Mouse (Mus musculus): ENCODE results near the gene Haghl. TPM values are rescaled to one million over a fixed set of nuclear protein-coding genes. Genes with fewer than 3 reads are reported as not detected.

Gene Haghl
- polyA plus RNA-seq, 1 experiment from 2014 or later, result 7.0 TPM

DNA sequence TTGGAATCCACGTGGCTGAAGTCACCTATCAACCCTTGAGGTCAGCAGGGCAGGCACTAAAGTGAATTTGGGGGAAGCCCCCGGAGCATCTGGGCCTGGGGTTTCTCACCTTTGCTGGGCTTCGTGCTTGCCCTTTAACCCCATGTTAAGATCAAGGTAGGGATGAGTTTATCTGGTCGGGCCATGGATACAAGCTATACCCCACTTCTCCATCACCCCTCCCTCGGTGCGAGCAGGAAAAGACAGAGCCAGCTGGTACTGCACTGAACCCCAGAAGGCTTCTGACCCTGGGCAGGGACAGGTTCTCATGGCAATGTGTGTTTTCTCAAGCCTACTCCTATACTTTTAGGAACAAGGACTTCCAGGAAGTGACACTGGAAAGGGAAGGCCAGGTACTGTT, 4.1 kb downstream of the Haghl start:
- Histone ChIP-seq H3K4me1 (ENCODE audit: control insufficient read depth, low read depth, low read length) (peaks cover 5% of the 10 kb centered on the region), H3K9me3 (replicated peaks; ENCODE audit: control insufficient read depth, low read length) (no peaks in the 10 kb centered on the region), H3K4me3 (ENCODE audit: low read depth, low read length) (no peak overlapping the region), H3K27ac (ENCODE audit: low read length) (no peak overlapping the region), H3K9ac (ENCODE audit: low read depth, low read length) (no peak overlapping the region), H3K27me3 (ENCODE audit: control insufficient read depth, insufficient read depth, low read depth, low read length) (no peaks in the 10 kb centered on the region), H3K36me3 (ENCODE audit: control insufficient read depth, insufficient read depth) (peaks cover 12% of the 10 kb centered on the region; the same call in 1 of the 2 replicates), H3K4me2 (ENCODE audit: low read depth, low read length) (no peak overlapping the region)
- 76% methylated on average over 6 of the region's 6 CpGs for WGBS (ENCODE audit: insufficient replicate concordance)
- ATAC-seq (ENCODE audit: low read depth), result no peak

DNA sequence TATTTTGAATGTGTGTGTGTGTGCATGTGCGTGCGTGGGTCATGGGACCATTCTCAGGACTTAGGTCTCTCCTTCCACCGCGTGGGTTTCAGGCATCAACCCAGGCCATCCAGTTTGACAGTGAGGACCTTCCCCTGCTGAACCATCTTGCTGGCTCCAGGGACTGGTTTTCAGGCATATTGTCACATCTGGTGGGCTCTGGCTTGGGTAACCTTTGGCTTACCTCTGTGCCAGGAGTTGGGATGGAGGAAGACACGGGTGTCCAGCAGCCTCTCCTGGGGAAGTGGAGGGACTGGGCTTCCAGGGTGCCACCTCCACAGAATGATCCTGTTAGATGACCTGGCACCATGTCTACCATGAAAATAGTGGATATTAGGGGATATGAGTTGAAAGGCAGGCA, 7.5 kb downstream of the Haghl start:
- Histone ChIP-seq H3K4me2 (ENCODE audit: low read depth, low read length) (no peak overlapping the region), H3K9me3 (replicated peaks; ENCODE audit: control insufficient read depth, low read length) (no peaks in the 10 kb centered on the region), H3K27ac (ENCODE audit: low read length) (no peak overlapping the region), H3K4me3 (ENCODE audit: low read depth, low read length) (no peak overlapping the region), H3K9ac (ENCODE audit: low read depth, low read length) (no peak overlapping the region), H3K4me1 (ENCODE audit: control insufficient read depth, low read depth, low read length) (peaks cover 9% of the 10 kb centered on the region), H3K36me3 (ENCODE audit: control insufficient read depth, insufficient read depth) (peaks cover 12% of the 10 kb centered on the region), H3K27me3 (ENCODE audit: control insufficient read depth, insufficient read depth, low read depth, low read length) (no peaks in the 10 kb centered on the region)
- no peak for ATAC-seq (ENCODE audit: low read depth)
- WGBS (ENCODE audit: insufficient replicate concordance), result 84% methylated on average over 5 of the region's 5 CpGs

DNA sequence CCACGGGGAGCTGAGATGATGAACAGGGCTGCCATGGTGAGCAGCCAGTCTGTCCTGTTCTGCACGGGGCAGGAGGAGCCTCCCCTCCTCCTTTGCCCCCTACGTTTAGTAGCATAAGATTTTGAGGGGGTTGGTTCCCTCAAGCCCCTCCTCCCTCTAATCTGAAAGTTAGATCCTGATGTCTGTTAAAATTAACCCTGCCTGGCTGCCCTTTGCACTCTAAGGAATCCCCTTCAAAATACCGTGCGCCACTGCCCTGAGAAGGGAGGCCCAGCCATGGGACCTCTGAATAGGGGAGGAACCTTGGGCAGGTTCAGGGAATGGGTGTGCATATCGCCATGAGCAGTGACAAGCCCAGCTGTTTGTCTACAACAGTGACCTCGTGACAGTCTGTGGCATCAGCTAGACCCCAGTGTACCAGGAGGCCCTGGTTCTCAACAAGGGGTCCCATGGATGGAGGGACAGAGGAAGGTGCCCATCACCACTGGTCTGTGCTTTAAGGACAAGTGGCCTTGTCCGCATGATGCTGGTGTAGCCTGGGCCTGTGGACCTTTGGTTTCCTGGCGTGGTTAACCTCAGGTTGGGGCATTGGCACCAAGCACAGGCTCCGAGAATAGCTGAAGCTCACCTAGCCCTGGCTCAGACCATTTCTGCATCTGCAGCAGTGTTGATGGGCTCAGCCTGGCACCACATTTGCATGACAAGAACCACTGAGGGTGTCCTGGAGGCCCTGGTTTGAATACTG, 10.0 kb downstream of the Haghl start:
- Histone ChIP-seq H3K27me3 (ENCODE audit: control insufficient read depth, insufficient read depth, low read depth, low read length) (no peaks in the 10 kb centered on the region), H3K27ac (ENCODE audit: low read length) (no peak overlapping the region), H3K9ac (ENCODE audit: low read depth, low read length) (no peak overlapping the region), H3K4me1 (ENCODE audit: control insufficient read depth, low read depth, low read length) (peaks cover 9% of the 10 kb centered on the region), H3K4me2 (ENCODE audit: low read depth, low read length) (no peak overlapping the region), H3K4me3 (ENCODE audit: low read depth, low read length) (no peak overlapping the region), H3K36me3 (ENCODE audit: control insufficient read depth, insufficient read depth) (peaks cover 5% of the 10 kb centered on the region; the same call in 1 of the 2 replicates), H3K9me3 (replicated peaks; ENCODE audit: control insufficient read depth, low read length) (no peaks in the 10 kb centered on the region)
- no peak for ATAC-seq (ENCODE audit: low read depth)
- WGBS (ENCODE audit: insufficient replicate concordance), result 69% methylated on average over 10 of the region's 10 CpGs

DNA sequence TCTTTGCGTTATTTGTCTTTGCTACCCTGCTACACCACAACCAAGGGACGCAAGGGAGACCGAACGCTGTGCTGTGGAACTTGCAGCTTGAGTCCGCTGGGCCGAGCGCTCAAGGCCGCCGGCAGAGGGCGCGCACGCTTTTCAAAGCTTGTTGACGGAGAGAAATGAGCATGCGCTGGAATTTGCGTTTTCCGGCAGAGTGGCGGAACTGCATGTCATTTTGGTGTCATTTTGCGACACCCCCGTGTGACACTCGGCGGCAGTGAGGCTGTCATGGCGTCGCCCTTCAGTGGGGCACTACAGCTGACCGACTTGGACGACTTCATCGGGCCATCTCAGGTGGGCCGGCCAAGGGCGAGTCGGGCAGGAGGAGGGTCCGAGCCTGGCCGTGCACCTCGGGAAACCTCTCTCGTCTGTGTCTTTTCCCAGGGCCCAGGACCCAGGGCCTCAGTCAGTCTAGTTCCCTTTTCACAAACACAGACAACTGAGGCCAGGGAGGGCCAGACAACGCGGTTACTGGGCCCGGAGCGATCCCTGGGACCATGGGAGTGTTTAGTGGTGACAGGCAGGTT, 11.8 kb downstream of the Haghl start, which contains the start of gene Narfl:
TSS of gene Narfl (plus strand) at position 228 of the 572 bp plus-strand sequence.
- Histone ChIP-seq H3K9ac (ENCODE audit: low read depth, low read length) (peak within 1 kb of the TSS; percentile 86), H3K4me2 (ENCODE audit: low read depth, low read length) (peak within 1 kb of the TSS; percentile 70), H3K4me1 (ENCODE audit: control insufficient read depth, low read depth, low read length) (peaks cover 9% of the 10 kb centered on the region), H3K9me3 (replicated peaks; ENCODE audit: control insufficient read depth, low read length) (no peaks in the 10 kb centered on the region), H3K27ac (ENCODE audit: low read length) (no peak within 1 kb of the TSS), H3K36me3 (ENCODE audit: control insufficient read depth, insufficient read depth) (peaks cover 3% of the 10 kb centered on the region; the same call in 1 of the 2 replicates), H3K27me3 (ENCODE audit: control insufficient read depth, insufficient read depth, low read depth, low read length) (no peaks in the 10 kb centered on the region; the same call in 1 of the 2 replicates), H3K4me3 (ENCODE audit: low read depth, low read length) (peak within 1 kb of the TSS; percentile 83)
- peak; percentile 90 for ATAC-seq (ENCODE audit: low read depth)
- WGBS (ENCODE audit: insufficient replicate concordance), result under 1% methylated on average over 37 of the region's 37 CpGs

DNA sequence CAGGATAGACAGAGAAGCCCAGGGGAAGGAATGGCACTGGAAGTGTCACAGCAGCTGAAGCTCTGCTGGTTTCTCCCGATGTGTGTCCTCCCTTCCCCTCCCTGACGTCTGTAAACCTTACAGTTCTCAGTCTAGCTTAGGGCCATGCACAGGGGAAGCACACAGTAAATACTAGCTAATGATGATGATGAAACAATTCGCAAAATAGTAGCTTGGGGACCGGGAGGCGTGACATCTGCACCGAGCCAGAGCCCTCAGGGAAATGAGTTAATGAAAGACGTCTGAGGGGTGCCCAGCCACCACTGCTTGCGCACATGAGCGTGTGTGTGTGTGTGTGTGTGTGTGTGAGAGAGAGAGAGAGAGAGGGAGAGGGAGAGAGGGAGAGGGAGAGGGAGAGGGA, 16.1 kb downstream of the Haghl start:
- H3K4me2 ChIP-seq (ENCODE audit: low read depth, low read length), result no peak overlapping the region
- H3K36me3 ChIP-seq (ENCODE audit: control insufficient read depth, insufficient read depth), result no peaks in the 10 kb centered on the region
- H3K27me3 ChIP-seq (ENCODE audit: control insufficient read depth, insufficient read depth, low read depth, low read length), result peaks cover 6% of the 10 kb centered on the region; the same call in 1 of the 2 replicates
- no peak overlapping the region for H3K9ac ChIP-seq (ENCODE audit: low read depth, low read length)
- 44% methylated on average over 9 of the region's 9 CpGs for WGBS (ENCODE audit: insufficient replicate concordance)
- H3K4me1 ChIP-seq (ENCODE audit: control insufficient read depth, low read depth, low read length), result peaks cover 3% of the 10 kb centered on the region
- H3K4me3 ChIP-seq (ENCODE audit: low read depth, low read length), result no peak overlapping the region
- no peak for ATAC-seq (ENCODE audit: low read depth)
- no peaks in the 10 kb centered on the region for H3K9me3 ChIP-seq (replicated peaks; ENCODE audit: control insufficient read depth, low read length)
- no peak overlapping the region for H3K27ac ChIP-seq (ENCODE audit: low read length)

- WGBS (ENCODE audit: insufficient replicate concordance), result 62% methylated on average over 5 of the region's 5 CpGs
- no peak overlapping the region for H3K27ac ChIP-seq (ENCODE audit: low read length)
- no peaks in the 10 kb centered on the region for H3K9me3 ChIP-seq (replicated peaks; ENCODE audit: control insufficient read depth, low read length)
- no peak overlapping the region for H3K4me2 ChIP-seq (ENCODE audit: low read depth, low read length)
- H3K4me3 ChIP-seq (ENCODE audit: low read depth, low read length), result no peak overlapping the region
- no peak for ATAC-seq (ENCODE audit: low read depth)
- H3K4me1 ChIP-seq (ENCODE audit: control insufficient read depth, low read depth, low read length), result no peaks in the 10 kb centered on the region
- no peaks in the 10 kb centered on the region for H3K36me3 ChIP-seq (ENCODE audit: control insufficient read depth, insufficient read depth)
- no peak overlapping the region for H3K9ac ChIP-seq (ENCODE audit: low read depth, low read length)
- H3K27me3 ChIP-seq (ENCODE audit: control insufficient read depth, insufficient read depth, low read depth, low read length), result peaks cover 6% of the 10 kb centered on the region; the same call in 1 of the 2 replicates
Observed at GRCm38 (mm10) chr17:25765886-25766285, 19.6 kb downstream of the Haghl start.

DNA sequence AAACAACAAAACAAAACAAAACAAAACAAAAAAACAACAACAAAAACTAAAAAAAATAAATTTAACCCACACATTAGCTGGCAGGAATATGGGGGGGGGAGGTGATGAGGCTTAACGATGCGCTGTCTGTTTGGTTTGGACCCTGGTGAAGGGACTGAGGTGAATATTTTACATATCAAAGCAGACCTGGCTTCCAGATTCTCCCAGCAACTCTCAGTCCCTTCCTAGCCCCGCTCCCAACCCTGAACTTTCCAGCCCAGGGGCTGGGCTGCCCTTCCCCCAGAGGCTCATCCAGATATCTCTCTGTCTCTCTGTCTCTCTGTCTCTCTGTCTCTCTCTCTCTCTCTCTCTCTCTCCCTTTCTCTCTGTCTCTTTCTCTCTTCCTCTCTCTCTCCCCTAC, 22.9 kb downstream of the Haghl start:
- Histone ChIP-seq H3K4me3 (ENCODE audit: low read depth, low read length) (no peak overlapping the region), H3K4me2 (ENCODE audit: low read depth, low read length) (no peak overlapping the region), H3K9ac (ENCODE audit: low read depth, low read length) (no peak overlapping the region), H3K4me1 (ENCODE audit: control insufficient read depth, low read depth, low read length) (no peaks in the 10 kb centered on the region), H3K36me3 (ENCODE audit: control insufficient read depth, insufficient read depth) (no peaks in the 10 kb centered on the region), H3K27ac (ENCODE audit: low read length) (no peak overlapping the region), H3K9me3 (replicated peaks; ENCODE audit: control insufficient read depth, low read length) (no peaks in the 10 kb centered on the region), H3K27me3 (ENCODE audit: control insufficient read depth, insufficient read depth, low read depth, low read length) (0 out of 2 replicates have a peak, but pooled peaks cover 2% of the 10 kb centered on the region)
- WGBS (ENCODE audit: insufficient replicate concordance), result 34% methylated on average over 3 of the region's 3 CpGs
- no peak for ATAC-seq (ENCODE audit: low read depth)

DNA sequence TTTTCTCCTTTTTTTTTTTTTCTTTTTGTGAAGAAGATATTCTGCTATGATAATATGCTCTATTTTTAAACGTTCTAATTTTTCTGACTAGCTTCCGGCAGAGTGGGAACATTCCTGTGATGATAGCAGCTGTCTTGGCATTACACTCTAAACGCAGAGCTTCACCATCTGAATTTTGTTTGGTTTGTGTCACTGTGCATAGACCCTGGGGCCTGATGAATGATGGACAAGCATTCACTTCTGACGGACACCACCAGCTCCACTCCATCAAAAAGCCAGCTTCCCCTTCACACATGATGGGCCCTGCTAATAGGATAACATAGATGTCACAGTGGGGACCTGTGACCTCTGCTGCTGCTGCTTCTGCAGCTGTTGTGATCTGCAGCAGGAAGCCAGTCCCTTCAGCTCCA, 23.9 kb downstream of the Haghl start:
- H3K4me2 ChIP-seq (ENCODE audit: low read depth, low read length), result no peak overlapping the region
- ATAC-seq (ENCODE audit: low read depth), result no peak
- H3K36me3 ChIP-seq (ENCODE audit: control insufficient read depth, insufficient read depth), result no peaks in the 10 kb centered on the region
- H3K4me1 ChIP-seq (ENCODE audit: control insufficient read depth, low read depth, low read length), result no peaks in the 10 kb centered on the region
- H3K27me3 ChIP-seq (ENCODE audit: control insufficient read depth, insufficient read depth, low read depth, low read length), result no peaks in the 10 kb centered on the region
- H3K9ac ChIP-seq (ENCODE audit: low read depth, low read length), result no peak overlapping the region
- H3K4me3 ChIP-seq (ENCODE audit: low read depth, low read length), result no peak overlapping the region
- WGBS (ENCODE audit: insufficient replicate concordance), result 46% methylated on average over 4 of the region's 4 CpGs
- H3K9me3 ChIP-seq (replicated peaks; ENCODE audit: control insufficient read depth, low read length), result no peaks in the 10 kb centered on the region
- H3K27ac ChIP-seq (ENCODE audit: low read length), result no peak overlapping the region

DNA sequence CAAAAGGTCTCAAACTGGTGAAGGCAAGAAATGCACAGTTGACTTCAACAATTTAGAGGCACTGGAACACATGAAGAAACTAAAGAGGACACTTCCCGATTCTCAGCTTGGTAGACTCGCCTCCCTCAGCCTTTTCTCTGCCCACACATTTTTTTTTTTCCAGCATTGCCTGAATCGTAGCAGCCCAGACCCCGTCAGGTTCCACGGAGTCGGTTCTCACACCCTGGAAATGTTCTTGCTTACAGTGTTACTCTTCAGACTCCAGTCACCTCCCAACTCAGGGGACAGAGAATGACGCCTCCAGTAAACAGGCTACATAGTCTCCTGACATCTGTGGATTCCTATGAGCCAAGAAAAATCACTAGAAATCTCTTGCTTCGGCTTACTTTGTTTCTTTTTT, 25.3 kb downstream of the Haghl start:
- no peak overlapping the region for H3K4me2 ChIP-seq (ENCODE audit: low read depth, low read length)
- H3K9ac ChIP-seq (ENCODE audit: low read depth, low read length), result no peak overlapping the region
- H3K4me3 ChIP-seq (ENCODE audit: low read depth, low read length), result no peak overlapping the region
- no peak for ATAC-seq (ENCODE audit: low read depth)
- H3K4me1 ChIP-seq (ENCODE audit: control insufficient read depth, low read depth, low read length), result no peaks in the 10 kb centered on the region
- no peaks in the 10 kb centered on the region for H3K36me3 ChIP-seq (ENCODE audit: control insufficient read depth, insufficient read depth)
- 48% methylated on average over 8 of the region's 8 CpGs for WGBS (ENCODE audit: insufficient replicate concordance)
- no peaks in the 10 kb centered on the region for H3K9me3 ChIP-seq (replicated peaks; ENCODE audit: control insufficient read depth, low read length)
- H3K27ac ChIP-seq (ENCODE audit: low read length), result no peak overlapping the region
- H3K27me3 ChIP-seq (ENCODE audit: control insufficient read depth, insufficient read depth, low read depth, low read length), result no peaks in the 10 kb centered on the region

Measured in liver, embryonic 16.5 days (tissue).